Mouse (Mus musculus) hindlimb bud, embryonic 11.5 days (tissue): Measurements from ENCODE around the gene Bex1.
A peak's percentile ranks its signal among the peaks of the same experiment; 100 is the strongest.

Experiments used
- DNase-seq: peaks from one replicate; pipeline ENCODE4 v3.0.0-alpha.2; 2012; ENCODE audit warnings: low read depth, low spot score; ENCODE audit errors: extremely low spot score

Gene Bex1

GRCm38 (mm10) chrX:136172118-136172551, 43.2 kb downstream of the Bex1 start, which contains the start of gene Tceal8:
Tceal8 (minus strand) TSS chrX:136172342.
- peak; percentile 66 for DNase-seq

GRCm38 (mm10) chrX:136171189-136172117, 43.9 kb downstream of the Bex1 start:
- DNase-seq, result no peak

GRCm38 (mm10) chrX:136170625-136171024, 44.7 kb downstream of the Bex1 start:
- DNase-seq, result no peak
